Mouse (Mus musculus) left cerebral cortex, postnatal 4 days (tissue): ENCODE data around the gene Errfi1. TPM values are rescaled to one million over a fixed set of nuclear protein-coding genes. Genes with fewer than 3 reads are reported as not detected.

ENCODE experiments used
- DNase-seq: peaks from one replicate; pipeline ENCODE4 v3.0.0-alpha.2; 2022
- intact Hi-C: fragments of 180-260 bp; cut with DNase I; formaldehyde crosslinking; loops from one replicate; pipeline ENCODE4 v1.15.1; 2025
- total RNA-seq, 2 experiments: library from RNA; stranded (reverse); gene quantifications; 2 replicates each; pipeline ENCODE4 v1.2.3; 2021

Errfi1 gene
- total RNA-seq, 2 experiments from 2014 or later = 18.1 to 18.8 TPM

DNA sequence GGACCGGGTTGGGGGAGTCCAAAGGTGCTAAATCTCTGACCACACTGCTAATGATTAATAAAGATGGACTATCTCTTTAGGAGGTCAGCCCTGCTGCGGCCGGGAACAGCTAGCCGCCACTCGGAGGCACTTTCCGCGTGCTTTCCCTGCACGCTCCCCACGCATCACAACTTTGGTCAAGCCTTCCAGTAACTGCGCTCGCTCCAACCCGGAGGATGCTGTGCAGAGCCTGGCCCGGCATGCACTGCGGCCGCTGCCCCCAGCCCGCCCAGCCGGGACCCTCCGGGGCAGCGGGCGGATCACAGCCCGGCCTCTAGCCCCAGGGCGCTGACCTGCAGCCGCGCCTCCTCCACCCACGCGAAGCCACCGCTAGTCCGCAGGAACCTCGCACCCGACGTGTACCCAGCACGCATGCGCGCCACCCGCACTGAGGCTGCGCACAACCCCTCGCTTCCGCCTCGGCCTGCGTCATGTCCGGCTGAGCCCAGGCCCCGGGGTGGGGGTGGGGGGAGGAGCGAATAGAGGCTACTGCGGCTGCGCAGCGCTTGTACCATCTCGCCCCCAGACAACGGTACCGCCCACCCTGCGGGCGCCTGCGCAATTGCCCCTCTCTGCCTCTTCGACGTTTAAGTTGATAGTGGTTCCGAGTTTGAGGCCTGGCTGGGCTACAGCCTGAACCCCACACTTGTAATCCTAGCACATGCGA lies 55.9 kb downstream of the Errfi1 start:
- intact Hi-C loops = no loop called here
- DNase-seq = peak; percentile 100

- no peak for DNase-seq
- intact Hi-C loops = no loop called here
These were observed 56.6 kb downstream of the Errfi1 start for GRCm38 (mm10) chr4:150910164-150910951.

GRCm38 (mm10) chr4:150913743-150914142 lies 60.0 kb downstream of the Errfi1 start:
- intact Hi-C loops = no loop called here
- no peak for DNase-seq

DNA sequence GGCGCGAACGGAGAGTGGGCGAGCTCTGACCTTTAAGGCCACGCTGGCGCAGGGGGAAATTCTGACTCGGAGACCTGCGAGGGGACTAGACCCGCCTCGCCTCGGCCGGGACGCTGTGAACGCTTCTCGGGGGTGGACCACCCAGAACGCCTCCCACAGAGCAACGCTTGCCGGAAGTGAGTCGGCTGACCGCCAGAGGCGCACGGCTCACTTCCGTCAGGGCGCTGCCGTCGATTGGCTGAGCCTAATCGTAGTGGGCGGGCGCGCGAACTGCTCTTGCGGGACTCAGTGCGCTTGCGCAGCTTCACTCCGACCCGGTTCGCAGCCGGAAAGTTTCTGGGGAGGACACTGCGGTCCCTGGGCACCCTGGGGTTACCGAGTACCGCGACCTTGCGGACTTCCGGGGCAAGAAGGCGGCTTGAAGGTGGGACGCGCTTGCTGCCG lies 60.6 kb downstream of the Errfi1 start, which contains the start of the genes Park7 and Tnfrsf9:
TSS of gene Park7 (minus strand) at position 148 of the 444 bp plus-strand sequence.
TSS of gene Tnfrsf9 (plus strand) at position 273 of the 444 bp plus-strand sequence.
- peak; percentile 98 for DNase-seq
- intact Hi-C loops = no loop called here

- no peak for DNase-seq
- intact Hi-C loops = no loop called here
These were observed 61.6 kb downstream of the Errfi1 start for GRCm38 (mm10) chr4:150915181-150915906.

DNA sequence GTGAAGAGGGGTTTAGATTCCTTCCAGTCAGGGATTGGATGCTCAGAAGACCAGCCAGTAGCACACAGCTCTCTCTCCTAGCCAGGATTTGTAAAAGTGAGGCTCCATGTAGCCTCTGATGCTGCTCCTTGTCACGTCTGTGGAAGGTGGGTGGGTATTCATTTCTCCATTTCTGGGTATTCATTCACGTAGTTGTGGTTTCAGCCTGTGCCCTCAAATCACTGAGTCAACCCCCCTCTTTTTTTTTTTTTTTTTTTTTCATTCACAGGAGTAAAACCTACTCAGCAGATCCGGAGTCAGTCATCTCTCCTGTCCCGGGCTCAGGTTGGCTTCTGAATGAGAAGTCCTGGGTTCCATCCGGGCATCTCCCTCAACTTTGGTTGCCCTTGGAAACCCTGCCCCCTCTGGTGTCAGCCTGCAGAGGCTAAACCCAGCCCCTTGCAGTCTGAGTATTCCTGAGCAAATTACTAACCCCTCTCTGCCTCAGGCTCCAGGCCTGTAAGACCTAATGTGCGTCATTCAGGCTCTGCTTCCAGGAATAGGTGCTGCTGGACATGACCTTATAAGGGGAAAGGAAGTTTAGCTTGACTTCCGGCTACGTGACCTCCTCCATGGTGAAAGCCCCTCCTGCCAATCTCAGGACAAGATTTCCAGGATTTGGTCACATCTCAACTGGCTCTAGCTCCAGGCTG lies 63.8 kb downstream of the Errfi1 start:
- no peak for DNase-seq
- intact Hi-C loops = no loop called here

Other genes starting within 250 kb of the Errfi1 start
- 10 to 100 TPM; 40.9 to 41.7 TPM for gene Slc45a1, start 201.7 kb upstream of the Errfi1 start, total RNA-seq
- gene Park7, start 60.5 kb downstream of the Errfi1 start, total RNA-seq = 100 to 1,000 TPM; 207 to 213 TPM
- gene Tnfrsf9, start 60.6 kb downstream of the Errfi1 start, total RNA-seq = under 1 TPM in 1 of 2 experiments, not detected in 1; 0.24 TPM
- not detected for gene Uts2, start 143.2 kb downstream of the Errfi1 start, total RNA-seq
- gene Per3, start 190.7 kb downstream of the Errfi1 start, total RNA-seq = 1 to 10 TPM; 6.5 to 6.6 TPM
- gene Vamp3, start 204.0 kb downstream of the Errfi1 start, total RNA-seq = 10 to 100 TPM; 34.1 to 35.2 TPM
- gene Gm13090, start 235.7 kb downstream of the Errfi1 start, total RNA-seq = not detected